Mouse (Mus musculus) megakaryocyte, embryonic 14.5 days (primary cell): Measurements from ENCODE around the gene Pparg.

Experiments used
- FLI1 ChIP-seq: IDR thresholded peaks from 2 replicates; pipeline ENCODE4 v1.6.1; 2012; ENCODE audit warnings: low read length, inconsistent platforms, mixed read lengths
- GATA1 ChIP-seq: IDR thresholded peaks from 3 replicates; pipeline ENCODE4 v1.6.1; 2012; ENCODE audit warnings: mixed read lengths, low read length, inconsistent platforms, borderline replicate concordance

GRCm38 (mm10) chr6:115418964-115419363 is 58.2 kb downstream of the Pparg start:
- TF ChIP-seq GATA1 (no peak), FLI1 (no peak)
